Mouse (Mus musculus) heart, postnatal 10 days (tissue): ENCODE results near the gene Myo16. TPM values are rescaled to one million over a fixed set of nuclear protein-coding genes. Genes with fewer than 3 reads are reported as not detected.
A peak's percentile ranks its signal among the peaks of the same experiment; 100 is the strongest.

Source experiments
- DNase-seq, 2 experiments: peaks; one replicate each; pipeline ENCODE4 v3.0.0; 2021
- intact Hi-C: fragments of 180-260 bp; cut with DNase I; formaldehyde crosslinking; loops from one replicate; pipeline ENCODE4 v1.15.1; 2025
- total RNA-seq, 2 experiments: library from RNA; stranded (reverse); gene quantifications; 2 replicates each; pipeline ENCODE4 v1.2.3; 2021

The Myo16 gene
- total RNA-seq, 2 experiments from 2014 or later: 7.6 to 8.0 TPM

DNA sequence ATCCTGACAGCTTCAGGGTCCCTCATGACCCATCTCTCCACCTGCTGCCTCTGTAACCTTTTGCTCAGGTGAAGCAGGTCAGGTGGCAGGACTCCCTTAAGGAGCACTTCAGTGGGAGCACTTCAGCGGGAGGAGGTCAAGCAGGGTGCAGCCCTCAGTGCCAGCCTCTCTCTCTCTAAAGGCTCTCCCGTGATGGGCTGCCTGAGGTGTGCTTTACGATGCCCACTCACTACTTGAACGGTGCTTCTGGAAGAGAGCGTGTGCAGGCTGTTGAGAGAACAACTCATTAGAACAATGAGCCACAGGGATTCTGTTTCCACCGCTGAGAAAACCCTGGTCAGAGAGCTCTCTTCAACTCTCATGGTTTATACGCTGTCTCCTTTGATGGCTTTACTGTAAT, 241.4 kb downstream of the Myo16 start:
- intact Hi-C loops: no loop called here
- no peak for DNase-seq

DNA sequence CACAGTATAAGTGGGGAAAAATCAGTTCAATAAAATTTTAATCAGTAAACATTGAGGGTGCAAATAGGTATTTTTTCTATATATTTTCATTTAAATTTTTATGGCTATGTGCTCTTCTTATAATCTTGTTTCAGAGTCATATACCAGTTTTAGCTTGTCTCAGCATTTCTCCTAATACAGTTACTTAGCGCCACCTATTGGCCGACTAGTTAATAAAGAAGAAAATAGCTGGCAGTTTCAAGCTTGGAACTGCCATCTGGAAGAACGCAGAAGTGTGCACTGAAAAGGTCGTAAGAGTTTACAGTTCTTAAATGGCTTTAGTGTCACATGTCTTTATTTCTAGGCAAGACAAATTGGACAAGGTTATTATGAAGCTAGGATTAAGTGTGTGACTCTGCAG, 248.9 kb downstream of the Myo16 start:
- DNase-seq: peak; percentile 62 to 79
- intact Hi-C loops: loop anchor here (1.0 to 10.0 kb wide), 4 partner anchors 172 to 1168 kb away; no protein-coding TSS in a partner anchor

DNA sequence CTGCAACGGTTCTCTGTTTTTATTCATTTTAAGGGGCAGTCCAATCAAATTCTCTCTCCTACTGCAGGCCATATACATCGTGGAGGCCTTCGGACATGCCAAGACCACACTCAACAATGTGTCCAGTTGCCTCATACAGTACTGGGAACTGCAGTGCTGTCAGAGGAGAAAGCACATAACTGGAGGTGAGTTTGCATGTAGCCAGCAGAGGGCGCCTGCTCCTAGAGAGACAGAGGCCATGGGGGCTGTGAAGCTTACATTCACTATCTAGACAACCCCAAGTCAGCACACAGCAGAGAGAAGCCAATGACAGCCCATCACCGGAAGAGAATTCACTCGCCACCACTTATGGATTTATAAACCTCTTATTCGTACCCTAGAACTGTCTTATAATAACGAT, 251.8 kb downstream of the Myo16 start:
- intact Hi-C loops: loop anchor here (10.0 kb wide), 1 partner anchor 1171 kb away; no protein-coding TSS in a partner anchor

DNA sequence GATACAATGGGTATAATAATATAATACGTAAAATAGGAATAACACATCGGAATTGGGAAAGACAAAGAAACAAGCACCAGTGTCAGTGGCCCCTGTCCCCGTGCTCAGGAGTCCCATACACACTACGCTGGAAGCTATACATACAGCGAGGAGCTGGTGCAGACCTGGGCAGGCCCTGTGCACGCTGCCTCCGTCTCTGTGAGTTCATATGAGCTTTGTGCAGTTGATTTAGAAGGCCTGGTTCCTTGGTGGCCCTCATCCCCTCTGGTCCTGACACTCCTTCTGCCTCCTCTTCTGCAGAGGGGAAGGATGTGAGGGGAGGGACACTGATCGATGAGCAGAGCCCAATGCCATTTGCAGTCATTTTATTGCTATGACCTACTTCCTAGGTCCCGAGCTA, 255.3 kb downstream of the Myo16 start:
- intact Hi-C loops: loop anchor here (10.0 kb wide), 1 partner anchor 1174 kb away; no protein-coding TSS in a partner anchor
- no peak for DNase-seq

More for the DNA sequence above, 251.8 kb downstream of the Myo16 start:
- peak; percentile 50 to 62 for DNase-seq

DNA sequence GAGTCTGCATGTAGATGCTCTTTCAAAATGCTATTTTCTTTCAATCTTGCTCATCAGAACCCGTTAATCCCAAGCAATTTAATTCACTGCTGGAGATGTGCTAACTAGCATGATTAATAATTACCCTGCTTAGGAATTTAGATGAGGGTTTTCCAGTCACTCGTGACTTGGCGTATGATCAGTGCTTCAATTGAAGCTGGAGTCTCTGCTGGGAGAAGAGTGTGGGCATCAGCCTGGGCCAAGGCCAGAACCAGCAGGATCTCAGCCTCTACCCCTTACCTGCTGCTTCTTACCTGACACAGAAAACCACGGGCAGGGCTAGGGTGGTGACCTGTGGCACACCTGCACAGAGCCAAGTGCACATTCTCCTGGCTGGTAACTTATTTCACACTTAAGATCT, 257.8 kb downstream of the Myo16 start:
- intact Hi-C loops: no loop called here
- no peak for DNase-seq

DNA sequence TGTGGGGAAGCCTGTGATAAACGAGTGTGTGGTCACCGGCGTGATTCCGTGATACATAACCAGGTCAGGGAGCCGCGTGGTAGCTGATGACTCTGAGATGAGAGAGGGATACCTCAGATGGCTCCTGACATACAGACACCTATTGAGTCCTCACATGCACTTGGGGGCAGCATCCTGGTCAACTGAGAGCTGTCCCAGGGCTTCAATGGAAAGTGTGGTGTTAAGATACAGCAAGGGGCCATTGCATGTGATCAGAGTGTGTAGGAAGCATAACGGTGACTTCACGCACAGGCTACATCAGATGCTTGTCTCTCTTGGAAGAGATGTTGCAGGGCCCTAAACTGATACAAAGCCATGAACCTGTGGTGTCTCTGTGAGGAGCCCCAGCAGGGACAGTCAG, 260.2 kb downstream of the Myo16 start:
- no peak for DNase-seq
- intact Hi-C loops: loop anchor here (2.0 kb wide), 1 partner anchor 599 kb away; no protein-coding TSS in a partner anchor

DNA sequence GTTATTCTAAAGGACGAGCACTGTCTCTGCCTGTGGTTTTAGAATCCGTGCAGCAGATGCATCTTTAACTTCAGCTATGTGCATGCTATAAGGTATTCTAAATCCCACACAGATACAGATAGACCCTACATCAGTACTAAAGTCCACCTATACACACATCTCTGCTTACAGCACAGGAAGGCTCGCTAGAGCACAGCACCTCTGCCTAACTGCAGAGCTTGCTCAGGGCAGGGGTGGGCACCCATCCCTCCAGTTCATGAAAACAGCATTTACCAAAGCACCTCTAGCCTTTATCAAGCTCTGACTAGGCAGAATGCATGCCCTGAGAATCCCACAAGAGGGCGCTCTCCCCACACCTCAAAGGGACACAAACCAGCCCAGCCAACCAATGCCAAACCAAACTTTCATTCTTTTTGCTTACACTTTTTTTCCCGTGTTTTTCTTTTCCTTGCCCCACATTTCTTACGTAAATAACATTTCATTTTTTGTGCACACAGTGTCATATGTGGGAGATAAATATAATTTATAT, 261.0 kb downstream of the Myo16 start:
- intact Hi-C loops: loop anchor here (2.0 to 5.0 kb wide), 2 partner anchors 598 to 773 kb away; no protein-coding TSS in a partner anchor
- peak; percentile 75 to 86 for DNase-seq

DNA sequence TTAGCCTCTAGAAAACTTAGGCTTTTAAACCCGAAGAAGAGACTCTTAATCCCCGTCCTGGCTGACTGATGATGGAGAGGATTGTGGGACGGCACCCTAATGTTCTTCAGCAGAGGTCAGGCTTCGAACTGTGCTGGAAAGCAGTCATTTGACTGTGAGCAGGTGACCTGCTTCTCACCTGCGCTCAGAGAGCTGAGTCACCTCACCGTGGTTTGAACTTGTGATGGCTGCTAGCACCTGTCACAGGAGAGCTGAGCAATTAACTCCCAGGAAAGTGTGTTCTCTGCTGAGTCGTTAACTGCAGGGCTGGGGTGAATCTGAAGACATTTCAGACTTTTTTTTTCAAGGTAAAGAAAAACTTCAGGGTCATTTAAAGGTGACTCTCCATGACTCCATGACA, 261.6 kb downstream of the Myo16 start:
- no peak for DNase-seq
- intact Hi-C loops: loop anchor here (2.0 to 5.0 kb wide), 2 partner anchors 598 to 772 kb away; no protein-coding TSS in a partner anchor

DNA sequence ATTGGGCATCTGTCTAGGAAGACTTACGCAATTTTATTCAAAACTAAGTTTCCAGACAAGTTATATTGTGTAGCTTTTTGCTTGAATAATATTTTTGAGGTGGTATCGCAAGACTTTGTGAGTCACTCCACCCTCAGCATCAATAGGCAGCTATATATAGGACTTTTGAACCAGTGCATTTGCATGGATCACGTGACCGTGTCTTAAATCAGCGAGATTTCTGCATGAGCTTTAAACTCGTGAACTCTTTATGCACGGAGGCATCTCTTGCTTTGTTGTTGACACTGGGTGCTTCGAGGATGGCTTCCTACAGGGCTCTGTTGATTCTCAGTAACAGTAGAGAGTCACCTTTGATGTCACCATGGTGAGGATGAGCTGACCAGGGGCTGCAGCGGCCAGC, 262.2 kb downstream of the Myo16 start:
- intact Hi-C loops: loop anchor here (2.0 to 5.0 kb wide), 2 partner anchors 597 to 771 kb away; no protein-coding TSS in a partner anchor
- no peak for DNase-seq

DNA sequence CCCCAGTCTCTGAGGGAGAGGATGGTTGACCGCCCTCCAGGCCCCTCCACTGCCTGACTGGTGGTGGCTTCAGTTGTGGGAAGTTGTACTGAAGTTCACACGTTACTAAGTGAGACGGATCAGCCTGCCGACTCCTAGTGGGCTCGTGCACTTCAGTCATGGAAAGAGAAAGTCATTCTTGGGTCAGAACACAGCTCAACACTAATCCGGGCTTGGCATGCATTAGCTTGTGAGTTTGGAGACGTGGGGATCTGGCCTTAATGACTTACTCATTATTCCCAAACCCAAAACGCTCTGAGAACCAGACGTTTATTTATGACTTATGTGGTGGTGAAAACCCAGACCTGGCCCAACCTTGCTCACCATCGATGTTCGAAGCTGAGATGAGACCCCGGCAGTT, 263.1 kb downstream of the Myo16 start:
- no peak for DNase-seq
- intact Hi-C loops: loop anchor here (5.0 kb wide), 1 partner anchor 770 kb away; no protein-coding TSS in a partner anchor

DNA sequence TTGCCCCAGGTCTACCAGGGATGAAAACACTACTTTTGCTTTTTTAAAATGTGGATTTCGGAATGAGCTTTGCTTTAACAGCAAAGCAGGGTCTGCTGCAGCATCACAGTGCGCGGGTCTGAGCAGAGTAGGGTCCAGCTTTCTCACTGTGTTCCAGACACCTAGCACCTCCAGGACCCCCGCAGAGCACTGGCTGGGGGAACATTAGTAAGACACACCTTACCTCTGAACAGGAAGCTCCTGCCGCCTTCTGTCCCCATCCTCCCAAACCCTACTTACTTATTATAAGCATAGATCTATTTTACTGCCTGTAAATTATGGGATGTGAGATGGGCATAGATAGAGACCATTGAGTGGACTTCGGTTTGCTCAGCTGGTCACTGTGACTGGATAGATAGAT, 263.6 kb downstream of the Myo16 start:
- intact Hi-C loops: loop anchor here (5.0 kb wide), 1 partner anchor 770 kb away; no protein-coding TSS in a partner anchor
- DNase-seq: no peak

DNA sequence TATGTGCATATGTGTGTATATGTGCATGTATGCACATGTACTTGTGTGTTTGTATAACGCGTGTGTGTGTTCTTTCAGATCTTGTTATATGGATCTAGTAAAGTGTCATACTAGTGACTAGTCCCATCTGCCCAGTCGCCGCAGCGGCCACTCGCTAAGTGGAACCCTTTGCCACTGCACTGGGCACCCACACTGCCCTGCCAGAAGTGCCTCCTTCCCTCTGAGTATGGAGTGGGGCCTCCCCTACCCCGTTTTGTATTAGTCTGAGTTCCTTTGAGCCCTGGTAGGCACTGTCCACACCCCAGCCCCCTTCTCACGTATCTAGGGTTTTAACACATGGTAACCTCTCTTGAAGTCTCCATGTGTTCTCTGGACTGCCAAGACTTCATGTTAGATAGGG, 264.3 kb downstream of the Myo16 start:
- intact Hi-C loops: loop anchor here (5.0 kb wide), 1 partner anchor 769 kb away; no protein-coding TSS in a partner anchor
- no peak for DNase-seq

DNA sequence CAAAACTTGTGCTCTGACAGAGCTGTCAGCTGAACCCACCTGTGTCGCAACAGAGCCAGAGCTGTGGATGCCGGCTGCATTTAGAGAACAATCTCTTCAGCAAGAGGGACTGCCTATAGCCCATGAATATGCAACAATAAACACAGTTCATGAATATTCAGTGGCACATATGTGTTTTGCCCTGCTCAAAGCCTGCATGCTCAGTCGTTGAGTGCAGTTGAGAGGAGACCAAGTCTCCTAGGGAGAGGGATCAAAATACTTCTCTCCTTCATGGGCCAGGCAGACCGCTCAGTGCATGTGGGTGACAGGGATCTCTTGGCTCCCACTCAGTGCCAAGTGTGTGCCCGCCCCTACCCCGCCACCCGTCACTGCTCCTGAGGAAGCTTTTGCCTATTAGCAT, 265.3 kb downstream of the Myo16 start:
- intact Hi-C loops: loop anchor here (5.0 kb wide), 1 partner anchor 768 kb away; no protein-coding TSS in a partner anchor
- DNase-seq: no peak

DNA sequence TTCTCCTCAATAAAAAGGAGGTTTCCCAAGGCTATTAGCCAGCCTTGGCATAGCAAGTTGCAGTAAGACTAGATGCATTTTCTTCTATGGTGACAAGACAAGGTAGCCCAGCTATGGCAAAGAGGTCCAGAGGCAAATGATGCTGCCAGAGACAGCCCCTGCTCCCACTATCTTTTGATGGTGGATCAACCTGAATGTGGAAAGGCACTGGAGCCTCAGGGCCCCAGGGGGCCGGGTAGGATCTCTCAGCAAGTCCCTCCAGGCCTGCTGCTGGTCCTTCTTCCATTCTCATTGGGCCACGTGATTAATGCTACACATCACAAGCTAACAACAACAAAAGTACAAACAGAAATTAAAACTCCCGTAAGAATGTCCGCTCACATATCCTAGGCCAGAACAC, 266.0 kb downstream of the Myo16 start:
- no peak for DNase-seq
- intact Hi-C loops: loop anchor here (5.0 kb wide), 1 partner anchor 768 kb away; no protein-coding TSS in a partner anchor

DNA sequence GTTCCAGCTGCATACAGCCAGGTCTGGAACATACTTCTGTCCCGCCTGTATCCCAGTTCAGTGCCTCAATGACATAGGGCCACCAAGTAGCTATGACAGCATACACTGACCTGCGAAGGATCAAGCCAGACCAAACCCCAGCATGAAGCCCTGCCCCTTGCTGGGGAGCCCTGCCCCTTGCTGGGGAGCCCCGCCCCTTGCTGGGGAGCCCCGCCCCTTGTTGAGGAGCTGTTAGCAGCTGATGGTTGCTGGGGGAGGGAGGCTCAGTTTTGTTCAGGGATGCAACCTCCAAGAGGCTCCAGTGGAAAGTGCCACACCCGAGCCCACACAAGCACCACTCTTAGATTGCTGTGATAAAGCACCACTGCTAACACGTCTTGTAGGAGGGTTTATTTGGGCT, 266.8 kb downstream of the Myo16 start:
- intact Hi-C loops: no loop called here
- DNase-seq: no peak

DNA sequence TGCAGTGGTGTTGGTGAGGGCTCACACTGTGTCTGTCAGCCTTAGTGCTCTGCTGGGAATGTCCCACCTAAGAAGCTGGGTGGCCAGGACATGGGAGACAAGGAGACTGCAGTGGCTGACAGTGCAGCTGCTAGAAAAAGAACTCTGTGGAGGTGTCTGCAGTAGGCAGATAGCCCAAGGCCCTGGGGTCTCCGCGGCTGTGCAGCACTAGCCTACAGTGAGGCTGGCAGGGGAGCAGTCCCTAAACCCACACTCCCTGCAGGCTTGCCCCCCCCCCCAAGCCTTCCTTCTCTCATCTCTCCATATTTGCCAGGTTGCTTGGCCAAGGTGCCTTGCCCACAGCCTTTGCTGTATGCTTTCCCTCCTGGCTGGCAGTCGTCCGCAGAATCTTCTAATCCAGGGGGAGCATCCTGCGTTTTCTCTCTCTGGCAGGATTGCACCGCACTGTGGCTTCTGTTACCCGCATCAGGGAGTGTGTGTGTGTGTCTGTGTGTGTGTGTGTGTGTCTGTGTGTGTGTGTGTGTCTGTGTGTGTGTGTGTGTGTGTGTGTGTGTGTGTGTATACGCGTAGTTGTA, 267.9 kb downstream of the Myo16 start:
- no peak for DNase-seq
- intact Hi-C loops: no loop called here

DNA sequence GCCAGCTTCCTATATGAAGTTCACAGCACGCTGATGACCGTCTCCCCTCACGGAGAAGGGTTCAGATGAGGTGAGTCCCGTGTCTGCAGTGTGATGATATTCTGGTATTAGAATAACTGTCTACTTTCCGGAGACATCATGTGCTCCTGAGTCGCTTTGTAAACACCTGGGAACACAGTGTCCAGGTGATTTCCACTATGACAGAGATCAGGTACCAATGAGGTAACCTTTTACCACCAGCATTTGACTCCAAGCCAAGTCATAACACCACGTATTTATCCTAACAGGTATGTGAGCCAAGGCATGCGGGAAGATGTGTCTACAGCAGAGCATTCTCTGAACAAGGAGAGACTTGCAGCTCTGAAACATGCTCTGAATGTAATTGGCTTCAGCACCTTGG, 281.8 kb downstream of the Myo16 start:
- intact Hi-C loops: loop anchor here (5.0 kb wide), 1 partner anchor 137 kb away; no protein-coding TSS in a partner anchor

DNA sequence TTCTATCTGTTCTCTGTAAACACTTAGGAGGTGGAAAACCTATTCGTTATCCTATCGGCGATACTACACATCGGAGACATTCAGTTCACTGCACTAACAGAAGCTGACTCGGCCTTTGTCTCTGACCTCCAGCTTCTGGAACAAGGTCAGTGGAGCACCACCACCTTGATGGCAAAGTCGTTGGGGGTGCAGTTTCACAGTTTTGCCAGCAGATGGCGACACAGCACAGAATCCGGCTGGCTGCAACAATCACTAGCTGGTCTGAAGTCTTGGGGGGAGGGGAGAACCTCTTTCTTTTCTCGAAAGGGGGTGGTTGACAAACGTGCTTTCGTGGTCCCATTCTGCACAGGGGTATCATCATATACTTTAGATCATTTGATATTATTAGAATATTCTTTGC, 285.1 kb downstream of the Myo16 start:
- peak; percentile 81 to 87 for DNase-seq
- intact Hi-C loops: loop anchor here (1.0 to 5.0 kb wide), 4 partner anchors 134 to 777 kb away; no protein-coding TSS in a partner anchor

More for the DNA sequence above, 281.8 kb downstream of the Myo16 start:
- no peak for DNase-seq

DNA sequence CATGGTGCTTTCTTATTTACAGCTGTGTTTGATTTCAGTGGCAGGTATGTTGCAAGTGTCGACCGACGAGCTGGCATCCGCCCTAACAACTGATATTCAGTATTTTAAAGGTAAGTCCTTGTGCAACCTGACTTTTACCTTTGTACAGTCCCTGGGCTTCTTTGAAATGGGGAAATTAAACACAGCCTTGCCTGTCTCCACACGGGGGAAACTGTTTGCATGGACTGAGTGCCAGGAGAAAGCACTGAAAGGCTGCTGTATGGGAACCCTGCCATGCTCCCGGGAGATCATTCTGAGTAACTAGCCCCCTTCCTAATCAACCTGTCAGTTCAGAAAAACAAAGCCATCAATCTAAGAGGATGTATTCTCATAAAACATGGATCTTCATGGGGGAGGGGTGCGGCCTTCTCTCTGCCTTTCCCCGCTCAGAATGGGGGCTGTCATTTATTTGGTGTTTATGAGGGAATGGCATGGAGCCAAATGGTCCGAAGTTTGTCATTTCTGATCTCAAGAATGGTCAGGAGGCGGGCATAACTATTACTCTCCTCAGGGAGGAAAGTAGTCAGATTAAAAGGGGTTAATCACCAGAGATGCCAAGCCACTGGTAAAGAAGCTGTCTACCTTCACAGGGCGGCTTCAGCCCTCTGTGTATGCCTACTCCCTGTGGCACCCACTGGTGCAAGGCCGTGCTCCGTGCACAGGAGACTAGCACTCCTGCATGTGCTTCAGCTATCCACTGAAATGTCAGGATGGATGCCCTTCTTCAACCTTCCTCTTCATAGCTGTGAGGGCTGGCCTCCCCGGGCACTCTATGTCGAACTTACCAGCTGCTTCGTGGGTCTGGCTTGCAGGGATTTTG, 286.1 kb downstream of the Myo16 start:
- DNase-seq: no peak
- intact Hi-C loops: loop anchor here (1.0 to 5.0 kb wide), 5 partner anchors 132 to 775 kb away; no protein-coding TSS in a partner anchor

DNA sequence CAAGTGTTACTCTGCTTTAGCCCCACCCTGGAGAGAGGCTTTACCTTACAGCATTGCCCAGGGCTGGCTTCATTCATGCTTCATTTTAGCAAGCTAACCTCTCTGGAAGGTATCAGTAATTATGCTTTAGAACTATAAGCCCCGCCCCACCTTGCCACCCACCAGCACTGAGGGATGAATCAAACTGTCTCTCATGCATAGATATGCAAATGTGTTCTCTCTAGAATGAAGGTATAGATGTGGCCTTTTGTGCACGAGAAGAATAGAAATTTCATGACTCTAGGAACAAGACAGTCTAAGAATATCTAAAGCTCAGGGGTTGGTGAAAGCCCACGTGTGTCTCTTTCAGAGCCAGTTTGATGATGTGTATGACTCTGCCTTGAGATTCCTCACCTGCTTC, 288.9 kb downstream of the Myo16 start:
- DNase-seq: no peak
- intact Hi-C loops: no loop called here

DNA sequence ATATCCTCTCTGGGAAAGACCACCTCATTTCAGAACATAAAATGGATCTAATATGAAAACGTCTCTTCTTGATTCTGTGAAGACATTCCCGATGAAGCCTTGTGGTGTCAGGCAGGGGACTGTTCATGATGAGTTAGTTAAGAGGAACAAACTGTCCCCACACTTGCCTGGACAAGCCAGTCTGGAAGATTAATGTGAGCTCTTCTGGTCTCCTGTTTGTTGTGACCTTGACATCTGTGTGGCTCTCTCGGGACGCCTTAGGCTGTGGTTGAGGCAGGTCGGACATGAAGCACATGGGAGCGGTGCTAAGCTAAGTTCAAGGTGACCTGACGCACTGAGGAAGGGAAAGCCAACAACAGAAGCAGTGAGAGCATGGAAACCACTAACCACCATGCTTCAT, 291.3 kb downstream of the Myo16 start:
- intact Hi-C loops: no loop called here
- DNase-seq: no peak
